Mouse (Mus musculus): ENCODE data around the gene Sod2.
"Not testable (repeated sequence)": the region's sequence is repeated elsewhere in the genome, so short reads cannot be mapped to it uniquely, and the experiment has no call there.

Gene Sod2

DNA sequence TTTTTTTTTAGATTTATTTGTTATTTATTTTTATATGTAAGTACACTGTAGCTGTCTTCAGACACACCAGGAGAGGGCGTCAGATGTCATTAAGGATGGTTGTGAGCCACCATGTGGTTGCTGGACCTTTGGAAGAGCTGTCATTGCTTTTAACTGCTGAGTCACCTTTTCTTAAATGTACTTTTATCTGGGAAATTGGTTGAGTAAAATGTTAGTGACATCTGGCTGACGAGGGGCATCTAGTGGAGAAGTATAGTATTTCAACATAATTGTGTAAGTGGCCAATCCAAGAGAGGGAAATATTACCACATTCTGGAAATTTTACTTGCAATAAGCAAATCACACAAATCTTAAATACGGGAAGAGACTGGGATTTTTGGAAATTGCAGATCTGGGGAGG lies 3.2 kb downstream of the Sod2 start:
- peak; percentile 13 to 51 for DNase-seq (ENCODE audit: low spot score in 2 of 2)

DNA sequence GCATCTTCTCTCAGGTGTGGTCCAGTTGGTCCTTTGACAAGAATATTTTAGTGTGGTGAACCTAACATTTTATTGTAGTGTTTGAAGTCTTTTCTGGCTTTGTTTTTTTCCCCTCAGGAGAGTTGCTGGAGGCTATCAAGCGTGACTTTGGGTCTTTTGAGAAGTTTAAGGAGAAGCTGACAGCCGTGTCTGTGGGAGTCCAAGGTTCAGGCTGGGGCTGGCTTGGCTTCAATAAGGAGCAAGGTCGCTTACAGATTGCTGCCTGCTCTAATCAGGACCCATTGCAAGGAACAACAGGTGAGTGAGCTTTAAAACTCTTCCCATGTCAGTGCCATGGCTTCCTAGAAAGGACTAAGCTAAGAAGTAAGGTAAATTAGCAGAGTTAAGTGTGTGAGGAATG lies 6.7 kb downstream of the Sod2 start:
- no peak for DNase-seq (ENCODE audit: low spot score in 2 of 2)

DNA sequence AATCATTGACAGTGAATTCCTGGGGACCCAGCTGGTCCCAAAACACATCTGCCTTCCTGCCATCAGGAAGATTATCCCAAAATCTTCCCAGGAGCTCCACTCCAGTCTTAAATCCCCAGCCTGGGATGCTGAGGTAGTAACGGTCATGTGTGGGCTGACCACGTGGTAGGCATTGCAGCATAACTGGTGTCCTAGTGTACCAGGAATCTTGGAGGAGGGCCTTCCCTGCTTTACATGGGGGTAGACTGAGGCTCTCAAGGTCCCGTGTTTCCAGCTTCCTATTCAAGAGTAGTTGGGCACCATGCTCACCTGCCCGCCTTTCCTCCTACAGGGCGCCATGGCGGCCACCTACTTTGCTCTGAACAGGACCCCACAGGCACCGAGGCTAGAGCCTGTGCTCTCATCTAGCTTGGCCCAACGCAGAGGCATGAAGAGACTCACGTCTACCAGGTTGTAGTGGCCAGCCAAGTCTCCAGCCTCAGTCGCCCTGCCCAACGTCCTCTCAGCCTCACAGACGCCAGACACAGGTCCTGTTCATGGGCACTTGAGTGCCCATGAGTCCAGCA lies 30.1 kb downstream of the Sod2 start:
- not testable (repeated sequence) for DNase-seq (ENCODE audit: low spot score in 2 of 2)

DNA sequence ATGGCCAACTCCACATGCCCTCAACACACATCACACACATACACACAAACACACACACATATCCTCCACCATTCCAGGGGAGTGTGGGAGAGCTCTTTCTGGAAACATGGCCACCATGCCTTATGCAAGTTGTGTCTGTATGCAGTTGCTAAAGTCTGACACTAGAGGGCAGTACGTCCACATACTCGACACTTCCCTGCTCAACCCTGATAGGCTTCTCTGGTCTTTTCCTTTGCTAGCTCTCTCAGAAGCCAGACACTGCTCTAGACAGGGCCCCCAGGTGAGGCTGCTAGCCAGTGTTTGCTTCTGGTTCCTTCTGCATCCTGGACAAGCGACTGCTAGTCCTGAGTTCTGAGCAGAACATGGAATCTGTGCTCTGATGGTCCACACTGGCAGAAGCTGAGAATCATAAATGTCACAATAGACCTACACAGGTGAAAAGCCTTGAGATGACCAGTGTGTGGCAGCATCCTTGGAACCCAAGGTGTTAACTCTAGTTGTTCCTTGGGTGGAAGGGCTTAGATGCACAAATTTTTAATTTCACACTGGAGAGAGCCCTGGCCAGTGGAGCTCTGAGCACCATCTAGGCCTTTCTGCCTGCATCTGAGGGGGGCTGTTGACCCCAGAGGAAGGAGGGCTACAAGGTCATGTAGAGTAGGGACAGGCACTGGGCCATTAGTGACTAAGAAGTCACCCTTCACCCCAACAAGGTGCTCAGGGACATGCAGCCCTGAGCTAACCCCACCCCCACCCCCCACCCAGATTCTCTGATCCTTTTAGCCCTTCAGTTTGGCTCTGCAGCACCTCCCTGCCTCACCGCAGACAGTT lies 37.4 kb downstream of the Sod2 start:
- DNase-seq (ENCODE audit: low spot score in 2 of 2): peak in 1 of 2 experiments; percentile 18

DNA sequence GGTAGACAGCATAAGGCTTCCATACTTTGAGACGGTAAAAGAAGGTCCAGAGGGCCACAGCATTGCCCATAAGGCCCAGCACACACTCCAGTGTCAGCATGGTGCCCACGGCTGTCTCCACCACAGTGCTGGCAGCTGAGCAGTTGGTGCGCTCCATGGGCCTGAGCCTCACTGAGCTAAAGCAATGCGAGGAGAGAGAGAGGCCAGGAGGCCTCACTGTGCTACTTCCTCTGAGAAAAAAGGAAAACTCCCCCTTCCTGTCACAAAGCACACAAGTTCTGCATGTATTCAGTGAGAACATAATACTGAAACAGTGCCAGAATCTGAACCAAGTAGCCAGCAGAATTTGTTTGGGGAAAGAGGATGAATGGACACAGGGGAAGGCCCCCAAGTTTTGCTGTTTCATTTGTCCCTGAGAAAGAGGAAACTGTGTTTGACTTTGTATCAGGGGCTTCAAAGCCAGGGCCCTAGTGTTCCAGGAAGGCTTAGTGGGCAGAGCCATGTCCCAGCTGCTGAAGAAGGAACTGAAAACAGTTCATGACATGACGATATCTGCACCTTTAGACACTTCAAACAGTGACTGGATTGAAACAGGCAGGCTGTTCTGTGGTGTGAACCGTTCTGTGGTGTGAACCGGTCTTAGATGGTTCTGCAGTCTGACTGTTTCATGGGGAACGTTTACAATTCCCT lies 45.6 kb downstream of the Sod2 start, which contains the start of gene Gpr31b:
Gene Gpr31b, minus strand, starts transcription at position 173 of the 690 bp plus-strand sequence.
- DNase-seq (ENCODE audit: low spot score in 2 of 2): not testable (repeated sequence)

DNA sequence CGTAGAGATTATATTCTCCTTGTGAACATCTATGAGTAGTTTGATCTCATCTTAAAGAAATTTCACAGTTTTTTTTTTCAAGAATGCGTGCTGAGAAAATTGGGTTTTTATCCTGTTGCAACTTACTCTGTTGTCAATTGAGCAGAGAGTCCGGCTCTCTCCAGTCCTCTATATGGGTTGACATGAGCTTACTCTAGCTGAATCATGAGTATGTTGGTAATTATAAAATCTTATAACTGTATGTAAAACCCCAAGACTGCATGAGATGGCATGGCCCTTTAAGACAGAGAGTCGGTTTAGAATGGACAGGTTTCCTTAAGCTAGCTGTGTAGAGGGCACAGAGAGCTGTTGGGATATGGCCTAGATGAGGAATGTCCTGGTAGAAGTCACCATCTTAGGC lies 54.2 kb downstream of the Sod2 start, which contains the start of gene Tcp10b:
Gene Tcp10b, plus strand, starts transcription at position 301 of the 400 bp plus-strand sequence.
- not testable (repeated sequence) for DNase-seq (ENCODE audit: low spot score in 2 of 2)

DNA sequence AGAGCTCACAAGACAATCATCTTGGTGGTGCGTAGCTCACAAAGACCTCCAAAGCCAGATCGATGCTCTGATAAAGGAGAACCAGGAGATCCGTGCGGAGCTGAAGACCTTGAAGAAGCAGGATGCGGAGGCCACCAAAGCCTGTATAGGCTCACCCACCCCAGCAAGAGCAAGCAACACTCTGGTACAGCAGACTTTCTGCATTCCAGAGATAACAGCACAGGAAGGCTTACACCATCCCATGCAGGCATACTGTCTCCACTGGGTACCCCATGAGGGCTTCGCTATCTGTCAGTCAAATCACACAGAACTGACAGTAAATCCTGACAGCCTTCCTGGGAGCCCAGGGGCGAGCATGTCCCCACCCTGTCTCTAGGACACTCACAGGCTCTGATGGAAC lies 56.2 kb downstream of the Sod2 start:
- not testable (repeated sequence) for DNase-seq (ENCODE audit: low spot score in 2 of 2)

DNA sequence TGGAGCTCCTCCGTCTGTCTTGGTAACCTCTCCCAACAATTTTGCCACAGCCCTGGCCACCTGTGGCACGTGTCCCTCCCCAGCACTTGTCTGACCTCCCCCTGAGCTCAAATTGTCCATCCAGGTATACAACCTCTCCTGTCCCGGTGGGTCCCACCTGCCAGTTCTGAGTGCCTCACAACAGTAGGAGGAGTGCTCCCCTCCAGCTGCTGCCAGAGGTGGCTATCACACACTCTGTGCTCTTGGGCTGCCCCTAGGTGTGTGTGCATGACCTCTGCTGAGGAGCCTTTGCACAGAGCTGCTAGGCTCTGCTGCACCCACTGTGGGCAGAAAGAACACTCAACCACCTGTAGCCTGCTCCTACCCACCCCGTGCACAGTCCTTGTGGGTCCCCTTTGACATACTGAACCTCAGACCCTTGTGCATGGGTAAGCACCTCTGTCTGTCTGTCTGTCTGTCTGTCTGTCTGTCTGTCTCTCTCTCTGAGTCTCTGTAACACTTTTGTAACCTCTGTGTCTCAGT lies 61.3 kb downstream of the Sod2 start:
- DNase-seq (ENCODE audit: low spot score in 2 of 2): not testable (repeated sequence)

DNA sequence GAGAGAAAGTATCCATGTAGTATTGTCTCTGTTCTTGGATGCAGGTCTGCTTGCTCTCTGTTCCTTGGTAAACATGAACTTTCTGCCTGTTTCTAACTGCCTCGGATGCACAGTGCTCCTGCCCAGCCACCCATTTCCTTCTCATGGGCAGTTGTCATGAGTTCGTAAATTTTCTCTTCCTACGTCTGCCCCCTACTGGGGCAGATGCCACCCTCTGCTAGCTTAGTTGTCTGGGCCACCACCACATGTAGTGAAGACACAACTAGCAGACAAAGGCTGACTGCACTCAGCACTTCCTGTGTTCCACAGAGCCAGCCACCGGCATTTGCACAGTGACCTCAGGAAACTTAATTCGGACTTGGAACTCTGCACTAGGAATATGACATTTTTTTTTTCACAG lies 62.6 kb downstream of the Sod2 start:
- DNase-seq (ENCODE audit: low spot score in 2 of 2): not testable (repeated sequence)
